Mouse (Mus musculus): Measurements from ENCODE around the gene Rcbtb2.

DNA sequence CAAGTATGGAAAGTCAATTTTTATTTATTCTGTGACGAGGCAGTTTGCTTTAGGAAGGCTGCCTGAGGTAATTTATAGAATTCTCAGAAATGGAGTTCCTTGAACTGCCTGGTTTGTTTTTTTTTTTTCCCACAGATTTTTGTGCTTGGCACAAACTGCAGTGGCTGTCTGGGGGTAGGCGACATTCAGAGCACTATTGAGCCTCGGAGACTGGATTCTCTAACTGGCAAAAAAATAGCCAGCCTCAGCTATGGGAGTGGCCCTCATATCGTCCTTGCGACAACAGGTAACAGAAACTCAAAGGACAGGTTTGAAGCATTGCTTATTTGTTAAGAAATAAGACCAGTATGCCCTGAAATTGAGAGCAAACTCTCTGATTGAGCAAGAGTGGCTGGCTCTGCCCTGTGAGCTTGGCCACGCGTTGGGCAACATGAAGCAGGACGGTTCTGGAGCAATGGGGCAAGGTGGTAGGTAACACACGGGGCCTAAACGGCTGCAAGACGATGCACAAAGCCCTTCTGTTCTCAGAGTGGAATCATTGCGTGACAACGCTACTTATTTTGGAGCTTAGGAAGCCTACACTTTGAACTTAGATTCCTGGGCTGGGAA lies 39.5 kb downstream of the Rcbtb2 start:
- TF ChIP-seq CTCF (IDR thresholded peaks at IDR 0.05; ENCODE audit: insufficient read depth, low read length) (no peak), POLR2A (IDR thresholded peaks at IDR 0.05; ENCODE audit: borderline replicate concordance, extremely low read depth, low read depth, low read length) (no peak)
